Mouse (Mus musculus): ENCODE data around the gene Xlr.
A peak's percentile ranks its signal among the peaks of the same experiment; 100 is the strongest.

The Xlr gene

GRCm38 (mm10) chrX:53797519-53797918, at the start of gene Xlr:
Gene Xlr, minus strand, starts transcription at chrX:53797706.
- peak; percentile 39 for DNase-seq (ENCODE audit: low read depth, low spot score)

GRCm38 (mm10) chrX:53799074-53799473, 1.6 kb upstream of the Xlr start:
- DNase-seq (ENCODE audit: low read depth, low spot score), result peak; percentile 43

- DNase-seq (ENCODE audit: low read depth, low spot score), result no peak
Measured at GRCm38 (mm10) chrX:53776276-53776675, 21.2 kb downstream of the Xlr start, which contains the start of gene Zfp36l3. Gene Zfp36l3, minus strand, starts transcription at chrX:53776394.

- no peak for DNase-seq (ENCODE audit: low read depth, low spot score)
Measured at GRCm38 (mm10) chrX:53757736-53758135, 39.8 kb downstream of the Xlr start, which contains the start of gene 1700013H16Rik. Gene 1700013H16Rik, minus strand, starts transcription at chrX:53757831.

- DNase-seq (ENCODE audit: low read depth, low spot score), result no peak
Measured at GRCm38 (mm10) chrX:53752851-53753250, 44.7 kb downstream of the Xlr start.

- DNase-seq (ENCODE audit: low read depth, low spot score), result peak; percentile 48
Measured at GRCm38 (mm10) chrX:53728967-53729366, 68.5 kb downstream of the Xlr start.
